Mouse (Mus musculus) myocyte (in vitro differentiated cells): Measurements from ENCODE around the gene Jade1.

Source experiments
- CEBPB ChIP-seq: IDR thresholded peaks from 2 replicates; pipeline ENCODE4 v1.6.1; 2011; ENCODE audit warnings: mild to moderate bottlenecking, moderate library complexity; ENCODE audit not compliant: poor library complexity, insufficient read depth, severe bottlenecking
- MYOG ChIP-seq, 3 experiments: IDR thresholded peaks; one replicate each; pipeline ENCODE4 v1.6.1; 2011; ENCODE audit warnings: control low read depth in 2 of 3, low read depth in 2 of 3, mild to moderate bottlenecking in 2 of 3; ENCODE audit not compliant: insufficient read length in 2 of 3, control insufficient read depth in 1 of 3, insufficient read depth in 1 of 3
- POLR2A ChIP-seq: IDR thresholded peaks from one replicate; pipeline ENCODE4 v1.6.1; 2011; ENCODE audit warnings: low read depth, mild to moderate bottlenecking, control low read depth, moderate library complexity; ENCODE audit not compliant: insufficient read length
- POLR2AphosphoS2 ChIP-seq: IDR thresholded peaks from one replicate; pipeline ENCODE4 v1.6.1; 2011; ENCODE audit warnings: low read depth, control low read depth; ENCODE audit not compliant: insufficient read length
- SRF ChIP-seq: IDR thresholded peaks from one replicate; pipeline ENCODE4 v1.6.1; 2011; ENCODE audit warnings: low read depth; ENCODE audit not compliant: control insufficient read depth, insufficient read length
- TCF12 ChIP-seq: IDR thresholded peaks from one replicate; pipeline ENCODE4 v1.6.1; 2011; ENCODE audit warnings: mild to moderate bottlenecking, control low read depth; ENCODE audit not compliant: poor library complexity, insufficient read depth, severe bottlenecking
- TCF3 ChIP-seq: IDR thresholded peaks from one replicate; pipeline ENCODE4 v1.6.1; 2011; ENCODE audit warnings: low read depth, control low read depth; ENCODE audit not compliant: insufficient read length
- USF1 ChIP-seq: IDR thresholded peaks from one replicate; pipeline ENCODE4 v1.6.1; 2011; ENCODE audit warnings: low read depth, mild to moderate bottlenecking, control low read depth, moderate library complexity

DNA sequence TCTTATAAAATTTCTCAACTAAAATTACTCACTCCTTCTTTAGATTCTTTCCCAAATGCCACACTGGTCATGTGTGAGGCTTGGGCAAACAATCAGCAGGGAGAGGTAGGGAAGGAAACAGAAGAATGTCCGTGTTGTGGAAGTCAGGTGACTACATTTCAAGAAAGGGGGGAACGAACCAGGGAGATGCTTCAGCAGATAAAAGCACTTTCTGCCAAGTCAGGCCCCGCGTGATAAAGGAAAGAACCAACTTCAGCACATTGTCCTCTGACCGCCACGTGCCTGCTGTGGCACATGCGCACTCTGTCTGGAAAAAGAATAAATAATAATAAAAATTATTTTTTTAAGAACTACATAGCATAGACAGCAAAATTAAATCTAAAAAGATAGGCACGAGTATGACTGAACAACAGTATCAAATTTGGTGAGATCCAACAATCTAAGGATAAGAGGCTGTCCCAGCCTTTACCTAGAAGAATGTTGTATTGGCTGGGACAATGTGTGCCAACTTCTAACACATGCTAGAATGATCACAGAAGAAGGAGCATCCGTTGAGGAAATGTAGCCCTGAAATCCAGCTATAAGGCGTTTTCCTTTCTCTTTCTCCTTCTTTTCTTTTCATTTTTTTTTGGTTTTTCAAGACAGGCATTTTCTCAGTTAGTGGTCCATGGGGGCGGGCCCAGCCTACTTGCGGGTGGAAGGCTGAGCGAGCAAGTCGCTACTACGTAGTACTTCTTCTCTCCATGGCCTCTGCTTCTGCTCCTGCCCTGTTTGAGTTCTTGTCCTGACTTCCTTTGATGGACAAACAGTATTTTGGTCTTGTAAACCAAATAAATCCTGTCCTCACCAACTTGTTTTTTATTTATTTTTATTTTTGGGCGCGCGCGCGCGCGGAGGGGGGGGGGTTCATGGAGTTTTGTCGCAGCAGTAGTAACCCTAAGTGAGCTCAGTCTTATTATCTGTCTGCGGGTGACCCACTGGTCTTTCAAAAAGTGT is 753 bp upstream of the Jade1 start:
- TF ChIP-seq POLR2A (no peak), TCF3 (no peak), POLR2AphosphoS2 (no peak), MYOG (IDR thresholded peaks at IDR 0.05; ENCODE audit: control insufficient read depth in 1 of 3, insufficient read depth in 1 of 3, insufficient read length in 2 of 3, low read depth in 2 of 3) (no peak), USF1 (no peak), CEBPB (no peak), TCF12 (no peak), SRF (no peak)
